Mouse (Mus musculus): ENCODE results near the gene 0610010K14Rik. TPM values are rescaled to one million over a fixed set of nuclear protein-coding genes. Genes with fewer than 3 reads are reported as not detected.

Gene 0610010K14Rik
- polyA plus RNA-seq, 1 experiment from 2014 or later = 161 TPM

GRCm38 (mm10) chr11:70214191-70214855, 23.4 kb downstream of the 0610010K14Rik start:
- peaks cover 48% of the 10 kb centered on the region for H3K27me3 ChIP-seq (ENCODE audit: control insufficient read depth, insufficient read depth, low read length)
- WGBS = under 1% methylated on average over 45 of the region's 46 CpGs
- H3K4me1 ChIP-seq (replicated peaks; ENCODE audit: control insufficient read depth, insufficient read depth, low read length) = peaks cover 26% of the 10 kb centered on the region
- H3K36me3 ChIP-seq (replicated peaks; ENCODE audit: control insufficient read depth, insufficient read depth) = peaks cover 16% of the 10 kb centered on the region
- no peaks in the 10 kb centered on the region for H3K9me3 ChIP-seq (ENCODE audit: control insufficient read depth, low read length)
- peak overlapping the region; percentile 39 for H3K9ac ChIP-seq
- H3K4me3 ChIP-seq (replicated peaks; ENCODE audit: low read length) = peak overlapping the region; percentile 32
- DNase-seq (ENCODE audit: low spot score) (no peak), ATAC-seq (ENCODE audit: low FRiP score) (peak; percentile 31)
- H3K27ac ChIP-seq = no peak overlapping the region
- H3K4me2 ChIP-seq (replicated peaks) = peak overlapping the region; percentile 79

GRCm38 (mm10) chr11:70213736-70214135, 24.0 kb downstream of the 0610010K14Rik start:
- Histone ChIP-seq H3K4me1 (replicated peaks; ENCODE audit: control insufficient read depth, insufficient read depth, low read length) (peaks cover 20% of the 10 kb centered on the region), H3K9ac (peak overlapping the region; percentile 39), H3K27ac (no peak overlapping the region), H3K9me3 (ENCODE audit: control insufficient read depth, low read length) (no peaks in the 10 kb centered on the region), H3K4me3 (replicated peaks; ENCODE audit: low read length) (peak overlapping the region; percentile 32), H3K36me3 (replicated peaks; ENCODE audit: control insufficient read depth, insufficient read depth) (peaks cover 16% of the 10 kb centered on the region), H3K4me2 (replicated peaks) (peak overlapping the region; percentile 79), H3K27me3 (ENCODE audit: control insufficient read depth, insufficient read depth, low read length) (peaks cover 48% of the 10 kb centered on the region)
- DNase-seq (ENCODE audit: low spot score) (no peak), ATAC-seq (ENCODE audit: low FRiP score) (no peak; the same call in 1 of the 2 replicates)
- 5% methylated on average over 25 of the region's 26 CpGs for WGBS

- H3K9me3 ChIP-seq (ENCODE audit: control insufficient read depth, low read length) = no peaks in the 10 kb centered on the region
- WGBS = 10% methylated on average over 9 of the region's 9 CpGs
- no peak overlapping the region for H3K27ac ChIP-seq
- no peak for ATAC-seq (ENCODE audit: low FRiP score)
- no peak overlapping the region for H3K4me3 ChIP-seq (replicated peaks; ENCODE audit: low read length)
- peaks cover 15% of the 10 kb centered on the region for H3K36me3 ChIP-seq (replicated peaks; ENCODE audit: control insufficient read depth, insufficient read depth)
- peak; percentile 83 for DNase-seq (ENCODE audit: low spot score)
- H3K27me3 ChIP-seq (ENCODE audit: control insufficient read depth, insufficient read depth, low read length) = peaks cover 48% of the 10 kb centered on the region
- H3K4me2 ChIP-seq (replicated peaks) = peak overlapping the region; percentile 79; the same call in 1 of the 2 replicates
- no peak overlapping the region for H3K9ac ChIP-seq
- H3K4me1 ChIP-seq (replicated peaks; ENCODE audit: control insufficient read depth, insufficient read depth, low read length) = peaks cover 16% of the 10 kb centered on the region
Measured at GRCm38 (mm10) chr11:70212896-70213295, 24.8 kb downstream of the 0610010K14Rik start.

DNA sequence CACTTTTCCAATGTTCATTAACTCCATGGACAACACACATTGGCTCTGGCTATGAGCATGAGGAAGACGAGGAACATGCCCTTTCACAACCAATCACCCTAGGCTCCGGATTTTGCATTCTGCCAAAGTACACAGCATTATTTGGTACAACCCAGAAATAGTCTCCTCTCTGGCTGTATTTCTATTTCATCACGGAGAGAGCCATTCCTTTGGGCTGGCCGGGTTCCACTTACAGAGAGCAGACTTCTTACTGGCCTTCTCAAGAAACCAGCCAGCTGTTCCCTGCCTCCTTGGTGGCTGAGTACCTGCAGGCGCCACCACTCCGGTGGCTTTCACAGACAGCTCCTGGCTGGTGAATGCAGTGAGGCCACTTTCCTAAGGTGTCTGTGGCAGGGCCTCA, 25.3 kb downstream of the 0610010K14Rik start, which contains the start of gene Slc16a11:
Gene Slc16a11, plus strand, starts transcription at position 330 of the 400 bp plus-strand sequence.
- H3K9me3 ChIP-seq (ENCODE audit: control insufficient read depth, low read length) = no peaks in the 10 kb centered on the region
- ATAC-seq (ENCODE audit: low FRiP score) (no peak), DNase-seq (ENCODE audit: low spot score) (no peak)
- peak within 1 kb of the TSS; percentile 32 for H3K4me3 ChIP-seq (replicated peaks; ENCODE audit: low read length)
- WGBS = 66% methylated on average over 6 of the region's 6 CpGs
- peak within 1 kb of the TSS; percentile 39 for H3K9ac ChIP-seq
- peaks cover 48% of the 10 kb centered on the region for H3K27me3 ChIP-seq (ENCODE audit: control insufficient read depth, insufficient read depth, low read length)
- peaks cover 11% of the 10 kb centered on the region for H3K36me3 ChIP-seq (replicated peaks; ENCODE audit: control insufficient read depth, insufficient read depth)
- H3K4me2 ChIP-seq (replicated peaks) = peak within 1 kb of the TSS; percentile 79
- H3K4me1 ChIP-seq (replicated peaks; ENCODE audit: control insufficient read depth, insufficient read depth, low read length) = peaks cover 16% of the 10 kb centered on the region
- H3K27ac ChIP-seq = no peak within 1 kb of the TSS

DNA sequence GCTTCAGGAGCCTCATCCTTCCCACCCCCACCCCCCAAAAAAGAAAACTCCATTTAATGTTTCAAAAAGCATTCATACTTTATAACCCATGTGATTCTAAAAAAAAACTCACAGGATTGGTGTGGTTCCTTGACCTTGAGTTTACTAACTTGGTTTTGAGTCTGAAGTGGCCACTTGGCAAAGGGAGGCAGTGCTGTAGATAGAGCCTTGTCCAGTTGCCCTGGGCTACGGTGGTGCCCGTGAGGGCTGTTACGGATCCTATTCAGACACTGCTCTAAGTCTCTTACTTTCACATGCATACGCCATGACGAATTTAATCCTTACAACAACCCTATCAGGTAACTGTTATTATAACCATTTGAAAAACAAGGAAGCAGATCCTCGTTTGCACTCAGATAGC, 25.7 kb downstream of the 0610010K14Rik start:
- Histone ChIP-seq H3K27ac (no peak overlapping the region), H3K27me3 (ENCODE audit: control insufficient read depth, insufficient read depth, low read length) (peaks cover 46% of the 10 kb centered on the region), H3K4me1 (replicated peaks; ENCODE audit: control insufficient read depth, insufficient read depth, low read length) (peaks cover 16% of the 10 kb centered on the region), H3K4me2 (replicated peaks) (no peak overlapping the region), H3K36me3 (replicated peaks; ENCODE audit: control insufficient read depth, insufficient read depth) (peaks cover 6% of the 10 kb centered on the region), H3K4me3 (replicated peaks; ENCODE audit: low read length) (no peak overlapping the region), H3K9ac (no peak overlapping the region), H3K9me3 (ENCODE audit: control insufficient read depth, low read length) (no peaks in the 10 kb centered on the region)
- no peak for DNase-seq (ENCODE audit: low spot score)
- 80% methylated on average over 6 of the region's 6 CpGs for WGBS
- no peak for ATAC-seq (ENCODE audit: low FRiP score)

DNA sequence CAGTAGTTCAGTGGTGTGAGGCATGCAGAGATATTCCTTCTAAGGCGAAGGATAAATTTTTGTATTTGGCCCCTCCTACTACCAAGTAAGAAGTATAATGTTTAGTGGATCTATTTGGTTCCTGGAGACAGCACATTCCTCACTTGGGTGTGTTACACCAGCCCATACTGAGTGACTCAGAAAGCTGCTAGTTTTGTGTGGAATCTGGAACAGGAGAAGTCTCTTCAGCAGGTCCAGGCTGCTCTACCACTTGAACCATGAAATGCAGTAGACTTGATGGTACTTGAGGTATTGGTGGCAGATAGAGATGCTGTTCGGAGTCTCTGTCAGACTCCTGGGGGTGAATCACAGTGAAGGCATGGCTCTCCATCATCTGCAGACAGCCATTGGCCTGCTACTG, 27.0 kb downstream of the 0610010K14Rik start:
- Histone ChIP-seq H3K36me3 (replicated peaks; ENCODE audit: control insufficient read depth, insufficient read depth) (no peaks in the 10 kb centered on the region), H3K4me1 (replicated peaks; ENCODE audit: control insufficient read depth, insufficient read depth, low read length) (peaks cover 16% of the 10 kb centered on the region), H3K9me3 (ENCODE audit: control insufficient read depth, low read length) (no peaks in the 10 kb centered on the region), H3K4me3 (replicated peaks; ENCODE audit: low read length) (no peak overlapping the region), H3K4me2 (replicated peaks) (no peak overlapping the region), H3K9ac (no peak overlapping the region), H3K27me3 (ENCODE audit: control insufficient read depth, insufficient read depth, low read length) (peaks cover 33% of the 10 kb centered on the region), H3K27ac (no peak overlapping the region)
- no peak for ATAC-seq (ENCODE audit: low FRiP score)
- no peak for DNase-seq (ENCODE audit: low spot score)
- 95% methylated on average over 2 of the region's 2 CpGs for WGBS

- WGBS = 79% methylated on average over 5 of the region's 5 CpGs
- H3K4me2 ChIP-seq (replicated peaks) = no peak overlapping the region
- no peak for DNase-seq (ENCODE audit: low spot score)
- H3K4me3 ChIP-seq (replicated peaks; ENCODE audit: low read length) = no peak overlapping the region
- H3K4me1 ChIP-seq (replicated peaks; ENCODE audit: control insufficient read depth, insufficient read depth, low read length) = peaks cover 4% of the 10 kb centered on the region
- H3K27me3 ChIP-seq (ENCODE audit: control insufficient read depth, insufficient read depth, low read length) = peaks cover 15% of the 10 kb centered on the region; the same call in 1 of the 2 replicates
- no peak for ATAC-seq (ENCODE audit: low FRiP score)
- H3K27ac ChIP-seq = no peak overlapping the region
- no peak overlapping the region for H3K9ac ChIP-seq
- H3K36me3 ChIP-seq (replicated peaks; ENCODE audit: control insufficient read depth, insufficient read depth) = no peaks in the 10 kb centered on the region
- H3K9me3 ChIP-seq (ENCODE audit: control insufficient read depth, low read length) = no peaks in the 10 kb centered on the region
Measured at GRCm38 (mm10) chr11:70208778-70209388, 28.8 kb downstream of the 0610010K14Rik start.

GRCm38 (mm10) chr11:70207283-70207682, 30.4 kb downstream of the 0610010K14Rik start:
- ATAC-seq (ENCODE audit: low FRiP score) (no peak), DNase-seq (ENCODE audit: low spot score) (no peak)
- WGBS = 92% methylated on average over 7 of the region's 7 CpGs
- Histone ChIP-seq H3K27ac (no peak overlapping the region), H3K36me3 (replicated peaks; ENCODE audit: control insufficient read depth, insufficient read depth) (no peaks in the 10 kb centered on the region), H3K9me3 (ENCODE audit: control insufficient read depth, low read length) (no peaks in the 10 kb centered on the region), H3K4me2 (replicated peaks) (no peak overlapping the region), H3K4me3 (replicated peaks; ENCODE audit: low read length) (no peak overlapping the region), H3K4me1 (replicated peaks; ENCODE audit: control insufficient read depth, insufficient read depth, low read length) (no peaks in the 10 kb centered on the region), H3K27me3 (ENCODE audit: control insufficient read depth, insufficient read depth, low read length) (peaks cover 5% of the 10 kb centered on the region; the same call in 1 of the 2 replicates), H3K9ac (no peak overlapping the region)

GRCm38 (mm10) chr11:70206801-70207200, 30.9 kb downstream of the 0610010K14Rik start:
- Histone ChIP-seq H3K9ac (no peak overlapping the region), H3K4me1 (replicated peaks; ENCODE audit: control insufficient read depth, insufficient read depth, low read length) (no peaks in the 10 kb centered on the region), H3K36me3 (replicated peaks; ENCODE audit: control insufficient read depth, insufficient read depth) (no peaks in the 10 kb centered on the region), H3K9me3 (ENCODE audit: control insufficient read depth, low read length) (no peaks in the 10 kb centered on the region), H3K4me2 (replicated peaks) (no peak overlapping the region), H3K27ac (no peak overlapping the region), H3K27me3 (ENCODE audit: control insufficient read depth, insufficient read depth, low read length) (no peaks in the 10 kb centered on the region; the same call in 1 of the 2 replicates), H3K4me3 (replicated peaks; ENCODE audit: low read length) (no peak overlapping the region)
- WGBS = 81% methylated on average over 2 of the region's 2 CpGs
- DNase-seq (ENCODE audit: low spot score) = no peak
- ATAC-seq (ENCODE audit: low FRiP score) = no peak

All from hindbrain, embryonic 14.5 days (tissue).